Mouse (Mus musculus) ES-Bruce4 (cell line): ENCODE measurements at regions not wholly inside any gene's neighbourhood (a gene's known extent, or its start where the extent isn't known, plus 50 kb on each side); places are given as distances from the start of the nearest gene placed in this dataset.

Source experiments
- H3K27ac ChIP-seq: 2 replicates; pipeline ENCODE4 v1.5.1; 2012; ENCODE audit warnings: low read length, inconsistent platforms; ENCODE audit not compliant: insufficient read depth
- H3K27me3 ChIP-seq: 2 replicates; pipeline ENCODE4 v1.6.1; 2012; ENCODE audit warnings: mild to moderate bottlenecking, low read length, inconsistent platforms; ENCODE audit not compliant: control insufficient read depth, poor library complexity, insufficient read depth, severe bottlenecking
- H3K36me3 ChIP-seq: 2 replicates; pipeline ENCODE4 v1.6.1; 2012; ENCODE audit warnings: inconsistent platforms, mild to moderate bottlenecking, low read length, moderate library complexity; ENCODE audit not compliant: control insufficient read depth, poor library complexity, insufficient read depth, severe bottlenecking
- H3K4me1 ChIP-seq: one replicate; pipeline ENCODE4 v1.8.1; 2011; ENCODE audit warnings: low read length; ENCODE audit not compliant: control insufficient read depth, insufficient read depth
- H3K4me3 ChIP-seq: 2 replicates; pipeline ENCODE4 v1.5.1; 2011; ENCODE audit warnings: low read depth, mild to moderate bottlenecking, low read length
- H3K9ac ChIP-seq: 2 replicates; pipeline ENCODE4 v1.6.1; 2012; ENCODE audit warnings: low read depth, mild to moderate bottlenecking, inconsistent platforms; ENCODE audit not compliant: poor library complexity, severe bottlenecking
- H3K9me3 ChIP-seq: replicated peaks from 2 replicates; pipeline ENCODE4 v1.6.1; 2012; ENCODE audit warnings: mild to moderate bottlenecking, low read length, inconsistent platforms; ENCODE audit not compliant: control insufficient read depth, poor library complexity, insufficient read depth, severe bottlenecking
- CTCF ChIP-seq: IDR thresholded peaks from one replicate; pipeline ENCODE4 v1.8.1; 2011; ENCODE audit warnings: low read depth, low read length
- EP300 ChIP-seq: IDR thresholded peaks from 2 replicates; pipeline ENCODE4 v1.6.1; 2011; ENCODE audit warnings: low read depth, low read length; ENCODE audit not compliant: insufficient read depth
- POLR2A ChIP-seq: IDR thresholded peaks from one replicate; pipeline ENCODE4 v1.8.1; 2011; ENCODE audit warnings: low read length; ENCODE audit not compliant: insufficient read depth

DNA sequence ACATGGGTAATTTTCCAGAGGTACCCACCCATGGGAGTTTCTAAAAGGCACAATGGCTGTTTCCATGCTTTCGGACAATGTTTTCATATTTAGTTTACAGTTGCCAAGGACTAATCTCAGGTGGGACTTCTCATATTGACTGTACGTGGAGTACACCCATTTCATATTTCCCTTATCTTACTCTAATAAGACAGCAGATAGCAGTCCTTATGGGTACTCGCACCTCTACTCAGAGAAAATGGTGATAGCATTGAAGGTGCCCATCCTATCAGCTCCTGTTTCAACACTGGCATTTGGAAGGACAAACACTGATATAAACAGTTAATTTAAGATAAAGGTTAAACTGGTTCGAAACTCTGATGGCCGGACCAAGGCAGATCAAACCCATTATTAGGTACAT lies 198.6 kb downstream of the Gm5447 start:
- Histone ChIP-seq H3K27ac (no peak overlapping the region), H3K9ac (no peak overlapping the region), H3K4me3 (no peak overlapping the region), H3K4me1 (no peaks in the 10 kb centered on the region), H3K9me3 (no peaks in the 10 kb centered on the region), H3K27me3 (no peaks in the 10 kb centered on the region; the same call in 1 of the 2 replicates), H3K36me3 (no peaks in the 10 kb centered on the region)
- TF ChIP-seq EP300, result no peak
- TF ChIP-seq POLR2A, result no peak
- TF ChIP-seq CTCF, result no peak

DNA sequence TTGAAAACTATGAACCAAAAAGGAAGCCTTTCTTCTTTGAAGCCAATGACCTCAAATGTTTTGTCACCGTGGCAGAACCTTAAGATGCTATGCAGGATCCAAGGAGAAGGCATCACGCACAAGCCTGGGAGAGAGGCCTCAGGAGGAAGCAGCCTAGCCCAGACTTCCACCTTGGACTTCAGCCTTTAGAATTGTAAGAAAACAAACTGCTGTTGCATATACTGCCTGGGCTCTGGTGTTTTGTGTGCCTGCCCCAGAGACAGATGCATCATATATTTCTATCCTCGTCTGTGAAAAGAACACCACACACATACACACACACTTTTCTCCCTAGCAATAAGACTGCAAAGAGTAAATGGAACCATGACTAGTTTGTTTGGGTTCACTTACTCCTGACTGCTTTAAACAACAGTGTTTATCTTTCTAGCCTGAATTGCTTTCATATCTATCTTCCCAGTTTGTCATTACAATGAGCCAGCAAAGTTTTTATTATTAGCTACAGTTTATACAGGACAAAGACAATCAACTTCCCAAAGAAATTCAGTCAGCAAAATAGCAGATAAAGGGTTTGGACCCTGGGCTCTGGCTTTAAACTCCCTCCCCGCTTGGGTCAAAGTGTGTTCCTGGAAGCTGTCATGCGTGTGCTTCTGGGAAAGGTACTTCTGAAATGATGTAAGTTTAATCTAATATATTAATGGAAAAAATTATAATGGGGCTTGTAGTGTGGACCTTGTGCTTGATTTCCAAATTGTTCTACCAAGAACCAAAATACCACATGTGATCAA lies 204.2 kb downstream of the Gm5447 start:
- Histone ChIP-seq H3K9me3 (no peaks in the 10 kb centered on the region), H3K4me3 (no peak overlapping the region), H3K9ac (no peak overlapping the region), H3K27me3 (no peaks in the 10 kb centered on the region; the same call in 1 of the 2 replicates), H3K36me3 (no peaks in the 10 kb centered on the region), H3K27ac (no peak overlapping the region), H3K4me1 (no peaks in the 10 kb centered on the region)
- TF ChIP-seq CTCF, result no peak
- TF ChIP-seq EP300, result no peak
- TF ChIP-seq POLR2A, result no peak

DNA sequence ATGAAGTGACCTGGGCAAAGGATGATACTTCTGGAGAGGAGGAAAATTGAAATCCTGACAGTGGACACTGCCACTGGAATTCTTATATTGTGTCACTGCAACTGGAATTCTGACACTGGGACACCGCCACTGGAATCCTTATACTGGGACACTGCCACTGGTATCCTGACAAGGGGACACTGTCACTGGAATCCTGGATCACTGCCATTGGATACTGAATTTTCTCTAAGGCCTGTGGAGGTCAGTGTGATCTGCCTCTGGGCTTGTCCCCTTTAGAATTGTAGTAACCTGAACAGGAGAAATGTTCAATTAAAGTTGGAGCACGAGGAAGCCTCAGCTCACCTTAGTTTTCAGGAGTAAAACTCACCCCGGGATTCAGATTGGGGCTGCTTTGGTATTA lies 205.0 kb downstream of the Gm5447 start:
- Histone ChIP-seq H3K4me3 (no peak overlapping the region), H3K9me3 (no peaks in the 10 kb centered on the region), H3K9ac (no peak overlapping the region), H3K27ac (no peak overlapping the region), H3K27me3 (no peaks in the 10 kb centered on the region; the same call in 1 of the 2 replicates), H3K4me1 (no peaks in the 10 kb centered on the region), H3K36me3 (no peaks in the 10 kb centered on the region)
- TF ChIP-seq EP300, result no peak
- TF ChIP-seq CTCF, result no peak
- TF ChIP-seq POLR2A, result no peak

DNA sequence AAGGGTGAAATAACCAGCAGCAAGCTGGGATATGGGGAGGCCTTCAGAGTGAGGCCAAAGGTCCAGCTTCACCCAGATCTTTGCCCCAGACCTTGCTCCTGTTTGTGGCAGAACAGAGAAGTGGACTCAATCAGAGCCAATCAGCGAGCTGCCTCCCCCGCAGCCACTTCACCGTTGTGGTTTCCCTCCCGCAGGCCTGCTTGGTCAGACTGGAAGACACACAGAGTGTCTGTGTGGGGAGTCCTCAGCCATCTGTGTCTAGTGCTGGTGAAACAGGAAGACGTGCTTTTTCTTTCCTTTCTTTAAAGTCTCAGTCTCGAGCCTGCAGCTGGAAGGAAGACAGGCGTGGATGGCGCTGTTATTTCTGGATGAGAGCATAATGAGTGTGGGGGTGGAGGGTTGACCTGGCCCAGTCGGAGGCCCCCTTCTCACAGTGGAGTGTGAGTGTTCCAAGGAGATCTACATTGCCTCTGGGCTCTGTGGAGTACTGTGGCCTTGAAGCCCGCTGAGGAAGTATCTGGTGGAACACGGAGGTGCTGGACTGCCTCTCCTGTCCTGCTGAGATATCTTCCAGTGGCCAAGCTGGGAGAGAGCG lies 205.5 kb downstream of the Gm5447 start:
- no peak overlapping the region for H3K9ac ChIP-seq
- H3K27ac ChIP-seq, result no peak overlapping the region
- TF ChIP-seq CTCF, result no peak
- no peak for TF ChIP-seq POLR2A
- no peak for TF ChIP-seq EP300

DNA sequence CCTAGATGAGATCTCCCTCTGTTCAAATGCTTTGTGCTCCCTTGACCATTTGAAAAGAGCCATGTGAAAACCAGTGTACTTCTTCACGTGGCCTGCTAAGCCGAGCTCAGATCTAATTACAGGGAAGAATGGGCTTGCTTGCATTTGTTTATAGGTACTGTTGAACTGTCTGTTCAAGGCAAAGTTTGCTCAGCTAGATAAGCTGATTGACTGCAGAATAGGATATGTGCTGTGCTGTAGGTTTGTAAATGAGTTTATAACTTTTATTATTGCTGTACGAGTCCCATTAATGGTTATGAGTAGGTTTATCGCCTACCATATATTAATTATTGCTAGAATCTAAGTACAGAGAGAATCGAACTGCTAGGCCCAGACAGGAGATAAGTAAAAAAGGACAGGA lies 207.5 kb downstream of the Gm5447 start:
- no peaks in the 10 kb centered on the region for H3K4me1 ChIP-seq
- no peak for TF ChIP-seq POLR2A
- no peak for TF ChIP-seq EP300
- TF ChIP-seq CTCF, result no peak
- H3K9me3 ChIP-seq, result no peaks in the 10 kb centered on the region
- no peak overlapping the region for H3K9ac ChIP-seq
- no peaks in the 10 kb centered on the region for H3K36me3 ChIP-seq
- H3K27ac ChIP-seq, result no peak overlapping the region
- no peaks in the 10 kb centered on the region for H3K27me3 ChIP-seq
- no peak overlapping the region for H3K4me3 ChIP-seq

More for the DNA sequence above, 205.5 kb downstream of the Gm5447 start:
- Histone ChIP-seq H3K36me3 (no peaks in the 10 kb centered on the region), H3K4me1 (no peaks in the 10 kb centered on the region), H3K27me3 (no peaks in the 10 kb centered on the region; the same call in 1 of the 2 replicates), H3K4me3 (no peak overlapping the region), H3K9me3 (no peaks in the 10 kb centered on the region)
